Mouse (Mus musculus): ENCODE results near the gene Prkcq.

Gene Prkcq

GRCm38 (mm10) chr2:11280247-11280646 lies 108.3 kb downstream of the Prkcq start:
- no peak for ATAC-seq (ENCODE audit: insufficient number of reproducible peaks, low FRiP score, low TSS enrichment)

GRCm38 (mm10) chr2:11287834-11288530 lies 116.1 kb downstream of the Prkcq start:
- ATAC-seq (ENCODE audit: insufficient number of reproducible peaks, low FRiP score, low TSS enrichment): peak; percentile 38; the same call in 1 of the 2 replicates

GRCm38 (mm10) chr2:11288531-11288846 lies 116.6 kb downstream of the Prkcq start:
- ATAC-seq (ENCODE audit: insufficient number of reproducible peaks, low FRiP score, low TSS enrichment): peak; percentile 79

- no peak for ATAC-seq (ENCODE audit: insufficient number of reproducible peaks, low FRiP score, low TSS enrichment)
Measured at GRCm38 (mm10) chr2:11290931-11291330, 119.0 kb downstream of the Prkcq start.

- ATAC-seq (ENCODE audit: insufficient number of reproducible peaks, low FRiP score, low TSS enrichment): no peak
Measured at GRCm38 (mm10) chr2:11291570-11292405, 119.9 kb downstream of the Prkcq start.

- no peak for ATAC-seq (ENCODE audit: insufficient number of reproducible peaks, low FRiP score, low TSS enrichment)
Measured at GRCm38 (mm10) chr2:11293144-11293543, 121.2 kb downstream of the Prkcq start.

- no peak for ATAC-seq (ENCODE audit: insufficient number of reproducible peaks, low FRiP score, low TSS enrichment)
Measured at GRCm38 (mm10) chr2:11294643-11295191, 122.8 kb downstream of the Prkcq start.

GRCm38 (mm10) chr2:11298811-11299210 lies 126.9 kb downstream of the Prkcq start:
- no peak for ATAC-seq (ENCODE audit: insufficient number of reproducible peaks, low FRiP score, low TSS enrichment)

- no peak for ATAC-seq (ENCODE audit: insufficient number of reproducible peaks, low FRiP score, low TSS enrichment)
Measured at GRCm38 (mm10) chr2:11299366-11299765, 127.5 kb downstream of the Prkcq start.

GRCm38 (mm10) chr2:11300362-11300761 lies 128.5 kb downstream of the Prkcq start:
- no peak for ATAC-seq (ENCODE audit: insufficient number of reproducible peaks, low FRiP score, low TSS enrichment)

- ATAC-seq (ENCODE audit: insufficient number of reproducible peaks, low FRiP score, low TSS enrichment): no peak
Measured at GRCm38 (mm10) chr2:11320241-11320640, 148.3 kb downstream of the Prkcq start.

GRCm38 (mm10) chr2:11322396-11322795 lies 150.5 kb downstream of the Prkcq start:
- ATAC-seq (ENCODE audit: insufficient number of reproducible peaks, low FRiP score, low TSS enrichment): no peak

- ATAC-seq (ENCODE audit: insufficient number of reproducible peaks, low FRiP score, low TSS enrichment): no peak
Measured at GRCm38 (mm10) chr2:11327280-11327679, 155.4 kb downstream of the Prkcq start.

GRCm38 (mm10) chr2:11329407-11330224 lies 157.7 kb downstream of the Prkcq start:
- no peak for ATAC-seq (ENCODE audit: insufficient number of reproducible peaks, low FRiP score, low TSS enrichment)

GRCm38 (mm10) chr2:11331528-11332446 lies 159.9 kb downstream of the Prkcq start:
- peak; percentile 80; the same call in 1 of the 2 replicates for ATAC-seq (ENCODE audit: insufficient number of reproducible peaks, low FRiP score, low TSS enrichment)

- no peak for ATAC-seq (ENCODE audit: insufficient number of reproducible peaks, low FRiP score, low TSS enrichment)
Measured at GRCm38 (mm10) chr2:11332469-11332868, 160.6 kb downstream of the Prkcq start.

GRCm38 (mm10) chr2:11333301-11334017 lies 161.6 kb downstream of the Prkcq start:
- no peak for ATAC-seq (ENCODE audit: insufficient number of reproducible peaks, low FRiP score, low TSS enrichment)

- no peak for ATAC-seq (ENCODE audit: insufficient number of reproducible peaks, low FRiP score, low TSS enrichment)
Measured at GRCm38 (mm10) chr2:11336320-11336719, 164.4 kb downstream of the Prkcq start.
